Mouse (Mus musculus): Measurements from ENCODE around the gene Tigd2. TPM values are rescaled to one million over a fixed set of nuclear protein-coding genes. Genes with fewer than 3 reads are reported as not detected.
A peak's percentile ranks its signal among the peaks of the same experiment; 100 is the strongest.
"Not testable (repeated sequence)": the region's sequence is repeated elsewhere in the genome, so short reads cannot be mapped to it uniquely, and the experiment has no call there.

Tigd2 gene
- total RNA-seq (2021): 10 to 100 TPM; 11.2 to 13.7 TPM
- long read RNA-seq, experiment 1, transcript Tigd2-201 (2 exons, 3,007 nt): major isoform, 12 of 12 reads
- long read RNA-seq, experiment 1, partial matches to known transcripts: 0 of 12 reads
- long read RNA-seq, experiment 1, other reads (novel, unspliced or antisense): 0 of 12 reads
- long read RNA-seq, experiment 2, transcript Tigd2-201 (2 exons, 3,007 nt): major isoform, 15 of 16 reads
- long read RNA-seq, experiment 2, partial matches to known transcripts: 0 of 16 reads
- long read RNA-seq, experiment 2, other reads (novel, unspliced or antisense): 1 of 16 reads

- DNase-seq (ENCODE audit: low spot score in 2 of 2): peak; percentile 93 to 95
Observed at GRCm38 (mm10) chr6:59208685-59209298, at the start of gene Tigd2. TSS of gene Tigd2 (plus strand) at chr6:59208870.

GRCm38 (mm10) chr6:59161801-59162478 is 46.7 kb upstream of the Tigd2 start:
- DNase-seq (ENCODE audit: low spot score in 2 of 2): no peak

GRCm38 (mm10) chr6:59162887-59163286 is 45.8 kb upstream of the Tigd2 start:
- DNase-seq (ENCODE audit: low spot score in 2 of 2): no peak

- DNase-seq (ENCODE audit: low spot score in 2 of 2): no peak
Observed at GRCm38 (mm10) chr6:59163407-59163806, 45.3 kb upstream of the Tigd2 start.

GRCm38 (mm10) chr6:59168939-59169338 is 39.7 kb upstream of the Tigd2 start:
- DNase-seq (ENCODE audit: low spot score in 2 of 2): no peak

- DNase-seq (ENCODE audit: low spot score in 2 of 2): no peak
Observed at GRCm38 (mm10) chr6:59171230-59171629, 37.4 kb upstream of the Tigd2 start.

GRCm38 (mm10) chr6:59173940-59174339 is 34.7 kb upstream of the Tigd2 start:
- DNase-seq (ENCODE audit: low spot score in 2 of 2): no peak

GRCm38 (mm10) chr6:59178051-59178450 is 30.6 kb upstream of the Tigd2 start:
- DNase-seq (ENCODE audit: low spot score in 2 of 2): no peak

GRCm38 (mm10) chr6:59180376-59180996 is 28.2 kb upstream of the Tigd2 start:
- DNase-seq (ENCODE audit: low spot score in 2 of 2): peak in 1 of 2 experiments; percentile 30

- peak in 1 of 2 experiments; percentile 15 for DNase-seq (ENCODE audit: low spot score in 2 of 2)
Observed at GRCm38 (mm10) chr6:59185010-59185699, 23.5 kb upstream of the Tigd2 start.

GRCm38 (mm10) chr6:59190006-59190405 is 18.7 kb upstream of the Tigd2 start:
- no peak for DNase-seq (ENCODE audit: low spot score in 2 of 2)

- not testable (repeated sequence) for DNase-seq (ENCODE audit: low spot score in 2 of 2)
Observed at GRCm38 (mm10) chr6:59194518-59194917, 14.2 kb upstream of the Tigd2 start.

- no peak for DNase-seq (ENCODE audit: low spot score in 2 of 2)
Observed at GRCm38 (mm10) chr6:59195849-59196635, 12.6 kb upstream of the Tigd2 start.

- DNase-seq (ENCODE audit: low spot score in 2 of 2): no peak
Observed at GRCm38 (mm10) chr6:59196746-59197145, 11.9 kb upstream of the Tigd2 start.

GRCm38 (mm10) chr6:59198356-59198755 is 10.3 kb upstream of the Tigd2 start:
- no peak for DNase-seq (ENCODE audit: low spot score in 2 of 2)

- DNase-seq (ENCODE audit: low spot score in 2 of 2): no peak
Observed at GRCm38 (mm10) chr6:59199021-59199420, 9.6 kb upstream of the Tigd2 start.

- DNase-seq (ENCODE audit: low spot score in 2 of 2): no peak
Observed at GRCm38 (mm10) chr6:59207561-59207960, 1.1 kb upstream of the Tigd2 start.

- peak in 1 of 2 experiments; percentile 10 for DNase-seq (ENCODE audit: low spot score in 2 of 2)
Observed at GRCm38 (mm10) chr6:59209299-59209707, 633 bp downstream of the Tigd2 start.

- no peak for DNase-seq (ENCODE audit: low spot score in 2 of 2)
Observed at GRCm38 (mm10) chr6:59233191-59233590, 24.5 kb downstream of the Tigd2 start.

GRCm38 (mm10) chr6:59233651-59234050 is 25.0 kb downstream of the Tigd2 start:
- no peak for DNase-seq (ENCODE audit: low spot score in 2 of 2)

Data from gastrocnemius, postnatal 4 days (tissue).